Comparison of ENCODE assay signal across 14 mouse cellular contexts in genomic region chr7:111174393-111175124, GRCm38 (mm10).
DNase-seq lines count a peak whose midpoint lies in the region; ATAC-seq lines count a peak whose summit lies in the region.
"Had no signal": no experiment of that assay in that cellular context is flagged by ENCODE, and none has a peak within 500 bp of the region (broad histone marks: within the 10 kb centered on the region; RNA-seq: fewer than 3 reads in every experiment).

No protein-coding gene starts in this region.

- H3K4me3 ChIP-seq in lung, embryonic 16.5 days (ENCODE audit: low read length), result no peak overlapping the region
- H3K4me3 ChIP-seq in limb, embryonic 15.5 days, result no peak overlapping the region
- H3K4me3 ChIP-seq: erythroblast, embryonic 14.5 days; midbrain, embryonic 15.5 days; neural tube, embryonic 13.5 days had no signal

- no peaks in the 10 kb centered on the region for H3K36me3 ChIP-seq in lung, embryonic 16.5 days (ENCODE audit: control insufficient read depth, insufficient read depth, low read length)
- H3K36me3 ChIP-seq in limb, embryonic 15.5 days, result no peaks in the 10 kb centered on the region
- H3K36me3 ChIP-seq: midbrain, embryonic 15.5 days; neural tube, embryonic 13.5 days had no signal

- no peaks in the 10 kb centered on the region for H3K27me3 ChIP-seq in lung, embryonic 16.5 days (ENCODE audit: control insufficient read depth, insufficient read depth, low read depth, low read length)
- no peaks in the 10 kb centered on the region for H3K27me3 ChIP-seq in limb, embryonic 15.5 days
- H3K27me3 ChIP-seq: midbrain, embryonic 15.5 days; neural tube, embryonic 13.5 days had no signal

- H3K4me2 ChIP-seq in lung, embryonic 16.5 days (ENCODE audit: low read depth, low read length), result no peak overlapping the region
- H3K4me2 ChIP-seq in limb, embryonic 15.5 days, result no peak overlapping the region
- H3K4me2 ChIP-seq: midbrain, embryonic 15.5 days; neural tube, embryonic 13.5 days had no signal

- no peak overlapping the region for H3K9ac ChIP-seq in lung, embryonic 16.5 days (ENCODE audit: low read length)
- no peak overlapping the region for H3K9ac ChIP-seq in limb, embryonic 15.5 days
- H3K9ac ChIP-seq: liver, embryonic 14.5 days; midbrain, embryonic 15.5 days; neural tube, embryonic 13.5 days had no signal

- peaks cover 6% of the 10 kb centered on the region for H3K4me1 ChIP-seq in lung, embryonic 16.5 days (replicated peaks; ENCODE audit: control insufficient read depth, insufficient read depth, low read length)
- peaks cover 2% of the 10 kb centered on the region for H3K4me1 ChIP-seq in limb, embryonic 15.5 days

- ATAC-seq in lung, embryonic 16.5 days (ENCODE audit: low read depth), result peak; percentile 73
- ATAC-seq in limb, embryonic 15.5 days (ENCODE audit: insufficient number of reproducible peaks, low FRiP score, low TSS enrichment, low read depth), result 0 out of 2 replicates have a peak, but pooled peaks have one; percentile 52
- ATAC-seq: midbrain, embryonic 15.5 days had no signal

- peak; percentile 87 for DNase-seq in heart, adult 11 months
- DNase-seq in heart, adult 18-20 months, result no peak
- no peak for DNase-seq in lung, postnatal 14 days
- DNase-seq in gastrocnemius, postnatal 25 days, result peak; percentile 62
- no peak for DNase-seq in layer of hippocampus, adult 9-10 months (ENCODE audit: low spot score)
- DNase-seq in frontal cortex, adult 2 months (ENCODE audit: extremely low spot score in 1 of 2, low spot score in 1 of 2), result no peak
- DNase-seq: cerebellum, adult 2 months; kidney, postnatal 10 days had no signal

- H3K27ac ChIP-seq in lung, embryonic 16.5 days (ENCODE audit: low read length), result no peak overlapping the region
- H3K27ac ChIP-seq in limb, embryonic 15.5 days, result no peak overlapping the region
- H3K27ac ChIP-seq: liver, embryonic 14.5 days; midbrain, embryonic 15.5 days; neural tube, embryonic 13.5 days had no signal

- H3K9me3 ChIP-seq in lung, embryonic 16.5 days (ENCODE audit: control insufficient read depth, low read length), result no peaks in the 10 kb centered on the region
- no peaks in the 10 kb centered on the region for H3K9me3 ChIP-seq in limb, embryonic 15.5 days
- H3K9me3 ChIP-seq: midbrain, embryonic 15.5 days; neural tube, embryonic 13.5 days had no signal

- WGBS in lung, embryonic 16.5 days, result 60% methylated on average over 9 of the region's 9 CpGs
- WGBS in limb, embryonic 15.5 days, result 63% methylated on average over 9 of the region's 9 CpGs

Comparison
In these comparisons a context has a peak if more than half of its experiments do, and no peak if none do; other contexts are left out.
1. DNase-seq: peak in heart, adult 11 months (single experiment) and gastrocnemius, postnatal 25 days (single experiment); none in heart, adult 18-20 months (0 of 2), lung, postnatal 14 days (single experiment), layer of hippocampus, adult 9-10 months (single experiment) and frontal cortex, adult 2 months (0 of 2).